Mouse (Mus musculus): ENCODE measurements at regions not wholly inside any gene's neighbourhood (a gene's known extent, or its start where the extent isn't known, plus 50 kb on each side); places are given as distances from the start of the nearest gene placed in this dataset.

DNA sequence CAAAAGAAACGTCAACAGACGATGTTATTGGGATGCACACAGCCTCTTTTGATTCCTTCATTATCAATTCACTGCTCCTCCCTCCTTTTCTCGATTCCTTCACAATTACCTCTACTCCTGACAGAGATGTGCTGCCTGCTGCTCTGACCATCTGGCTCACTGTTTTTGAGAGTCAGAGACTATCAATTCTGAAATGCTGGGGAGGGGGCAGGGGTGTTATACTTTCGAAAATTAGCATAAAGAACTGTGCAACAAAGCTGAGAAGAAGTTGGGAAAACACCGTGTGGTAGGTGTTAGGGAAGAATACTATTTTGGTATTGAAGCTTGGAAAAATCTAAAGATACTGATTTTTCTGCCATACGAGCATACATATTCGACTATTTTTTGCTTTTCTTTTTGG, 96.4 kb downstream of the Nedd1 start:
- no peak for DNase-seq (ENCODE audit: low read depth, low spot score)

DNA sequence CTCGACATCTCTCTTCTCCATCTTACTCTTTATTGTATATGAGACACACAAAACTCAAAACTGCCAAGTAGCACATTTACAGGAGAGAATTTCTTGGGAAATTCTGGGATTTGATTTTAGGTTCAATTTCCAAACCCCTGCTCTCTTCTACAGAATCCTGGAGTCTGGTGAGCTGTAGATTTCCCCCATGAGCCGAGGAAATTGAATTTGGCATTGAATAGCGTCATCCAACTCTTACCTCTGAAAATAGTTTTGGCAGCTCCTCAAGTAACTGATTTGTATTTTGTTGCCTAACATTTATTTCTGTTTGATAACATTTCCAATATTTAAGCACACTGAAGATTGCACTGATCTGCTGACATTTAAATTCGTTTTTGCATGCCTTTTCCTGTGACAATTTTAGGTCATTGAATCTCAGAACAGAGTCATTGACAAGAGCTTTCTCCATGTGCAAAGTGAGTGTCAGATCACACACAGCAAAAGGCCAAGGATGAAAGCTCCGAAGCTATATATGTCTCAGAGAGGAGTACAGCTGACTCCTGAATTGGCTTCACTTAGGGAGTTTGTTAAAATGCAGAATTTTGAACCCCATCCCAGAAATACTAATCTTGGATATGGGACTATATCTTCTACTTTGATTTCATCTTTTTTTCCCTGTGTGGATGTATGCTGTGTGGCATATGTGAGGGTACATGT, 106.4 kb downstream of the Nedd1 start:
- DNase-seq (ENCODE audit: low read depth, low spot score), result no peak

- DNase-seq (ENCODE audit: low read depth, low spot score), result no peak
Observed at GRCm38 (mm10) chr10:92614341-92614740, 107.9 kb downstream of the Nedd1 start.

DNA sequence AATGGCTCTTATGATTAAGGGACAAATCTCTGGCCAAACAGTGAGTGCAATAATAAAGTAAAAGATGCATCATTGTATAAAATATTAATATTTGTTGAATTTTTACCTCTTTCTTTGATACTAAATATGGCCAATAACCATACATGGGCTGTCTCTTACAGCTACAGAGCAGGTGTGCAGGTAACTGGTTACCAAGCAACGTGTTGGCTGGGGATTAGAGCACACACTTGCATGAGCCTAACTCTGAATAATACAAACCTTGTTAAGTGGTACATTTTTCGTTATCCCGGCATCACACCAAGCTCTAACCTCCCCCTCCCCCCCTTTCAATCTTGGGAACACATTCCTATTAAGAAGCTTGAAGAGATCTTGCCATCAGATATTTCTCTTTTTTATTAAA, 111.2 kb downstream of the Nedd1 start:
- DNase-seq (ENCODE audit: low read depth, low spot score), result no peak

GRCm38 (mm10) chr10:92606761-92607160, 115.5 kb downstream of the Nedd1 start:
- DNase-seq (ENCODE audit: low read depth, low spot score), result no peak

DNA sequence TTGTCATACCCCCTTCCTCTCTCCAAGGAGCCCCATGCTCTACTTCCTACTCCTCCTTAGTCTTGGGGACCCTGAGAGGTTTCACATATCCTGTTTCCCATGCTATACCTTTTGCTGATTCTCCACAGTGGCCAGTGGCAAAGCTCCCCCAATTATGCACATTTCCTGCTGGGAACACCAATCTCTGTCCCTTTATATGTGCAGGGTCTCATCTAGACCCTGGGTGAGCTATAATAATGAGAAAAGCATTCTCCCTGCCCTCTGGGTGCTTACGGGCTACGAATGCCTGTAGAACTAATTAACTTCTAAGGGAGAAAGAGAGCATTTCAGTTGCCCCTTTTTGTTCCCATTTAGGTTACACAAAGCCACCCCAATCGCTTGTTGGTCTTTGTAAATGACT, 116.6 kb downstream of the Nedd1 start:
- DNase-seq (ENCODE audit: low read depth, low spot score), result no peak

DNA sequence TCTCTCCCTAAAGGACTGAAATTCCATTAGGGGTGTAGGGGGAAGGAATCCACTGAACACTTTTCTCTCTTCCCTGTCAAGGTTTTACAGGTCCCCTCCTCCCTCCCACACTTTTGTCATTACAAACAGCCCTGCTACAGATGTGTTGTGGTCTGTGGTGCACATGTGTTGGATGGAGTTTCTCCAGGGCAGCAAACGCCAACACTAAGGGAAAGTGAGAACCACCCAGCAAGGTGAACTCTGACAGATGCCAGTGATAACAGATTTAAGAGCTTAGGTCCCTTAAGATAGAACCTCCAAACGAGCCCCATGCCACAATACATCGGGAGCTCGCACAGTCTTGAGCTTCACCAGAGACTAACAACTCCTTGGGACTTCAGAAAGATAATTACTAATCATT, 122.1 kb downstream of the Nedd1 start:
- DNase-seq (ENCODE audit: low read depth, low spot score), result no peak

DNA sequence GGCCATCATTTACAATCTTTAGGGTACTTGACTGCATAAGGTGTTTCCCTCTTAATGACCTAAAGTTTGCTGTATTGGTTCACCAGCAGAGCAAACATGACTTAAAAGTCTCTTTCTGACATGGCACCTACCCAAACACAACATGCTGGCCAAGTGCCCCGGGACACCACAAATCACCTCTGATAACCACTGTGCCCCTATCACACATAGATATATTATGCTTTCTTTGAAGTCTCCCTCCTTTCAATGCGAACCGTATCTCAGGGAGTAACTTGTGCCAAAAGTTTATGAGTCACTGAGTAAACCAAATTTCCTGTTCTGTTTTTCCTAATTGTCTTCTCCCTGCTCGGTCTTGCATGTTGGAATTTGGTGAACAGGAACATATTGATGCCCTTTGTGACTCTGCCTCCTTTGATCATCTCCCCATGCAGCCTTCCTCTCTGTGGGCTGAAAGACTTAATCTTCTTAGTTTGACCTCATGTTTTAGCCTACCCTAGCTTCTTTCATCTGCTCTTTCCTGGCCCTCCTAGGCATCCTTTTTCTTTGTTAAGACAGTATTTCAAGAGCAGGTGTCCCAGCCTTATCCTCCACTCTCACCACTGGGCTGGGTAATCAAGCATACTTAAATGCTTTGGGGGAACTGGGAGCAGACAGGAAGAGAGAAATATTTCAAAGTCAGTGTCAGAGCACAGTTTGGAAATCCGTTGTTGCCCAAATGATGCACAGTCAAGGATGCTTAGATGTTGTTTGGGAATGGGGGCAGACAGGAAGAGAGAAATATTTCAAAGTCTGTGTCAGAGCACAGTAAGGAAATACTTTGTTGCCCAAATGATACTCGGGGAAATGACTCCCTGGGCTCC, 126.5 kb downstream of the Nedd1 start:
- no peak for DNase-seq (ENCODE audit: low read depth, low spot score)

- DNase-seq (ENCODE audit: low read depth, low spot score), result no peak
Observed at GRCm38 (mm10) chr10:92593947-92594460, 128.2 kb downstream of the Nedd1 start.

GRCm38 (mm10) chr10:92578872-92579271, 143.3 kb downstream of the Nedd1 start:
- DNase-seq (ENCODE audit: low read depth, low spot score), result no peak

DNA sequence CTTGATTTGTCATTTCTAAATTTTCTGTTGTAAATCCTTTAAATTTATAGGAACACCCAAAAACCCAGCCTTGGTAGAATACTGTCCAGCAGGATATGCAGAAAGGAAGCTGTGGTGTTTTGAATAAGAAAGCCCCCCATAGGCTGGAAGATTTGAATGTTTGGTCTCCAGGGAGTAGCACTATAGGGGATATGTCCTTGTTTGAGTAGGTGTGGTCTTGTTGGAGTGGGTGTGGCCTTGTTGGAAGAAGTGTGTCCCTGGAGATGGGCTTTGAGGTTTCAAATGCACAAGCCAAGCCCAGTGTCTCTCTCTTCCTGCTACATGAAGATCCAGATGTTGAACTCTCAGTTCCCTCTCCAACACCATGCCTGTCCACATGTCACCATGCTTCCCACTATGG, 151.7 kb downstream of the Nedd1 start:
- DNase-seq (ENCODE audit: low read depth, low spot score), result no peak

GRCm38 (mm10) chr10:92557463-92557862, 164.8 kb downstream of the Nedd1 start:
- DNase-seq (ENCODE audit: low read depth, low spot score), result no peak

- peak; percentile 24 for DNase-seq (ENCODE audit: low read depth, low spot score)
Observed at GRCm38 (mm10) chr10:92556526-92557422, 165.4 kb downstream of the Nedd1 start.

GRCm38 (mm10) chr10:92555727-92556525, 166.3 kb downstream of the Nedd1 start:
- peak; percentile 12 for DNase-seq (ENCODE audit: low read depth, low spot score)

GRCm38 (mm10) chr10:92553966-92554365, 168.3 kb downstream of the Nedd1 start:
- DNase-seq (ENCODE audit: low read depth, low spot score), result no peak

GRCm38 (mm10) chr10:92548875-92549586, 173.2 kb downstream of the Nedd1 start:
- no peak for DNase-seq (ENCODE audit: low read depth, low spot score)

GRCm38 (mm10) chr10:92538433-92538832, 183.8 kb downstream of the Nedd1 start:
- DNase-seq (ENCODE audit: low read depth, low spot score), result no peak

GRCm38 (mm10) chr10:92516886-92517285, 205.3 kb downstream of the Nedd1 start:
- DNase-seq (ENCODE audit: low read depth, low spot score), result no peak

DNA sequence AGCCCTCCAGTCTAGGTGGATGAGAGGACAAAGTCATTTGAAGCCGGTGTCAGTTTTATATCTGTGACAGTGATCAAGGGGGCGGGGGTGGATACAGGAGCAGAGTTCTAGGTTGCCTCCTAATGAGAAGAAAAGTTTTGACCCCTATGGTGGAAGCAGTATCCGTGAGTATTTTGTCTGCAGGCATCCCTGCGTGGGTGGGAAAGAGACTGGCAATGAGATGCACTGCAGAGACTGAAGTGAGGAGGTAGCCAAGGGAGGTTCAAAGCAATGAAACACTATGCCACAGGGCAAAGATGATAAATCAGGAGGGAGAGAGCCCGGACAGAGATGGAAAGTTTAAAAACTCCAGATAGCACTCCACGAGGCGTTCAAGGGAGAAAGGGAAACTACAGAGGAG, 210.5 kb downstream of the Nedd1 start:
- DNase-seq (ENCODE audit: low read depth, low spot score), result no peak

DNA sequence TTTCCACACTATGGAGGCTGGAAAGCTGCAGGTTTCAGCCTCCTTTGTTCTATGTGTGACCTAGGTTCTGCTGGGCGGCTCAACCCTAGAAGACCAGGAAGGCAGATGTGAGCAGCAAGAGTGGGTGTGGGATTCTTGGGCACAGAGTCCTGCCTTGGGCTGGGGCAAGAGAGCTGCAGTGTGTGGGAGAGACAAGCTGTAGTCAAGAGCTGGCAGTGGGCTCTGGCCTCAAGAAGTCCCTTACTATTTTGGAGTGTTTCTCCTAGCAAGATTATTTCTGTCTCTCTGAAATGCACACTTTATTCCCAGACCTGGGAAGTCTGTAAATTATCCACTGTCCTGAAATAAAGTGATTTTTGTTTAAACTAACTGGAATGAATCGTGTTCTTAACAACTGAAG, 211.5 kb downstream of the Nedd1 start:
- DNase-seq (ENCODE audit: low read depth, low spot score), result no peak
